Comparison of ENCODE assay signal across 8 mouse cellular contexts in genomic region chr11:98942555-98942922, GRCm38 (mm10). TPM values are rescaled to one million over a fixed set of nuclear protein-coding genes. Genes with fewer than 3 reads are reported as not detected.
DNase-seq lines count a peak whose midpoint lies in the region; ATAC-seq and TF ChIP-seq lines count a peak whose summit lies in the region.

No protein-coding gene starts in this region.

- H3K9me3 ChIP-seq in embryonic facial prominence, embryonic 15.5 days (replicated peaks): no peaks in the 10 kb centered on the region
- H3K9me3 ChIP-seq in intestine, postnatal 0 days (ENCODE audit: control insufficient read depth): no peaks in the 10 kb centered on the region

- DNase-seq in lung, adult 2 months: no peak
- DNase-seq in lung, postnatal 14 days: no peak
- no peak for DNase-seq in ovary, postnatal 10 days (ENCODE audit: low spot score)
- DNase-seq in thymus, postnatal 0 days (ENCODE audit: low spot score): no peak
- DNase-seq in left cerebral cortex, adult 9 months (ENCODE audit: low spot score in 2 of 2): no peak

- no peaks in the 10 kb centered on the region for H3K36me3 ChIP-seq in embryonic facial prominence, embryonic 15.5 days
- no peaks in the 10 kb centered on the region for H3K36me3 ChIP-seq in intestine, postnatal 0 days (ENCODE audit: control insufficient read depth, insufficient read depth)
- H3K36me3 ChIP-seq in small intestine, adult 2 months (ENCODE audit: control insufficient read depth, insufficient read depth, low read length): no peaks in the 10 kb centered on the region

- 4% methylated on average over 3 of the region's 3 CpGs for WGBS in lung, adult 2 months
- WGBS in embryonic facial prominence, embryonic 15.5 days: 41% methylated on average over 3 of the region's 3 CpGs
- WGBS in intestine, postnatal 0 days: 55% methylated on average over 3 of the region's 3 CpGs
- WGBS in small intestine, adult 2 months: 53% methylated on average over 3 of the region's 3 CpGs

- peak overlapping the region; percentile 80 for H3K4me2 ChIP-seq in embryonic facial prominence, embryonic 15.5 days (replicated peaks)
- H3K4me2 ChIP-seq in intestine, postnatal 0 days (replicated peaks; ENCODE audit: low read depth): peak overlapping the region; percentile 96

- H3K27me3 ChIP-seq in embryonic facial prominence, embryonic 15.5 days: no peaks in the 10 kb centered on the region
- no peaks in the 10 kb centered on the region for H3K27me3 ChIP-seq in intestine, postnatal 0 days (replicated peaks; ENCODE audit: control insufficient read depth, insufficient read depth, low read length)
- no peaks in the 10 kb centered on the region for H3K27me3 ChIP-seq in small intestine, adult 2 months (ENCODE audit: control insufficient read depth, insufficient read depth, low read length)

- H3K27ac ChIP-seq in embryonic facial prominence, embryonic 15.5 days (replicated peaks): peak overlapping the region; percentile 96
- H3K27ac ChIP-seq in intestine, postnatal 0 days (ENCODE audit: low read depth, low read length): peak overlapping the region; percentile 89
- H3K27ac ChIP-seq in small intestine, adult 2 months (ENCODE audit: insufficient read depth, low read depth, low read length): peak overlapping the region; percentile 87

- H3K4me1 ChIP-seq in lung, adult 2 months (ENCODE audit: control insufficient read depth, insufficient read depth, low read length): peaks cover 58% of the 10 kb centered on the region
- peaks cover 88% of the 10 kb centered on the region for H3K4me1 ChIP-seq in embryonic facial prominence, embryonic 15.5 days
- peaks cover 36% of the 10 kb centered on the region for H3K4me1 ChIP-seq in intestine, postnatal 0 days (replicated peaks; ENCODE audit: control insufficient read depth, insufficient read depth, low read length)
- peaks cover 62% of the 10 kb centered on the region for H3K4me1 ChIP-seq in small intestine, adult 2 months (ENCODE audit: control insufficient read depth, insufficient read depth, insufficient read length, low read length)

- H3K9ac ChIP-seq in embryonic facial prominence, embryonic 15.5 days: no peak overlapping the region
- peak overlapping the region; percentile 41; the same call in 1 of the 2 replicates for H3K9ac ChIP-seq in intestine, postnatal 0 days (ENCODE audit: low read depth, low read length)

- no peak for TF ChIP-seq CTCF in lung, adult 2 months (IDR thresholded peaks at IDR 0.05; ENCODE audit: insufficient read depth, low read length)
- no peak for TF ChIP-seq CTCF in intestine, postnatal 0 days (IDR thresholded peaks at IDR 0.05; ENCODE audit: low read depth)
- no peak for TF ChIP-seq CTCF in small intestine, adult 2 months (IDR thresholded peaks at IDR 0.05; ENCODE audit: extremely low read depth, insufficient read length, insufficient replicate concordance, low read depth, low read length)

- ATAC-seq in embryonic facial prominence, embryonic 15.5 days (ENCODE audit: insufficient number of reproducible peaks, low FRiP score, low TSS enrichment, low read depth): no peak
- no peak for ATAC-seq in intestine, postnatal 0 days

- TF ChIP-seq POLR2A in lung, adult 2 months (IDR thresholded peaks at IDR 0.05; ENCODE audit: borderline replicate concordance, extremely low read depth, low read depth, low read length): no peak
- TF ChIP-seq POLR2A in small intestine, adult 2 months (IDR thresholded peaks at IDR 0.05; ENCODE audit: low read depth, low read length): no peak

- peak overlapping the region; percentile 56 for H3K4me3 ChIP-seq in lung, adult 2 months (replicated peaks; ENCODE audit: extremely low read depth, low read depth, low read length)
- H3K4me3 ChIP-seq in embryonic facial prominence, embryonic 15.5 days (replicated peaks): peak overlapping the region; percentile 81; the same call in 1 of the 2 replicates
- H3K4me3 ChIP-seq in intestine, postnatal 0 days (ENCODE audit: low read depth, low read length): peak overlapping the region; percentile 30; the same call in 1 of the 2 replicates
- peak overlapping the region; percentile 95 for H3K4me3 ChIP-seq in small intestine, adult 2 months (ENCODE audit: low read depth, low read length)

RNA-seq across cellular contexts. Expression of gene Rara, which starts 14.9 kb away (rescaled TPM):
- polyA plus RNA-seq in lung, adult 2 months (2012; rRNA removed): 59.0 and 62.2 TPM in 2 replicates
- polyA plus RNA-seq in embryonic facial prominence, embryonic 15.5 days (2015; fragmentation: Nextera tagmentation; extraction: Ambion mirVana): 50.0 and 53.5 TPM in 2 replicates
- 22.2 and 22.4 TPM in 2 replicates for polyA plus RNA-seq in intestine, postnatal 0 days (2015; fragmentation: Nextera tagmentation; extraction: Ambion mirVana)
- 25.3 and 56.3 TPM in 2 replicates for polyA plus RNA-seq in small intestine, adult 2 months (2012; rRNA removed)
- polyA plus RNA-seq in thymus, postnatal 0 days (2015; fragmentation: Nextera tagmentation; extraction: Ambion mirVana): 40.4 and 41.0 TPM in 2 replicates

RNA-seq across cellular contexts. Expression of gene Cdc6, which starts 34.9 kb away (rescaled TPM):
- polyA plus RNA-seq in lung, adult 2 months (2012; rRNA removed): 0.16 and 0.25 TPM in 2 replicates
- 22.6 and 22.7 TPM in 2 replicates for polyA plus RNA-seq in embryonic facial prominence, embryonic 15.5 days (2015; fragmentation: Nextera tagmentation; extraction: Ambion mirVana)
- polyA plus RNA-seq in intestine, postnatal 0 days (2015; fragmentation: Nextera tagmentation; extraction: Ambion mirVana): 4.0 and 4.5 TPM in 2 replicates
- 0.37 and 0.65 TPM in 2 replicates for polyA plus RNA-seq in small intestine, adult 2 months (2012; rRNA removed)
- 40.6 and 53.2 TPM in 2 replicates for polyA plus RNA-seq in thymus, postnatal 0 days (2015; fragmentation: Nextera tagmentation; extraction: Ambion mirVana)

RNA-seq across cellular contexts. Expression of gene Gjd3, which starts 40.3 kb away (rescaled TPM):
- polyA plus RNA-seq in lung, adult 2 months (2012; rRNA removed): 0.29 and 0.40 TPM in 2 replicates
- 0.96 and 1.1 TPM in 2 replicates for polyA plus RNA-seq in embryonic facial prominence, embryonic 15.5 days (2015; fragmentation: Nextera tagmentation; extraction: Ambion mirVana)
- polyA plus RNA-seq in intestine, postnatal 0 days (2015; fragmentation: Nextera tagmentation; extraction: Ambion mirVana): 0.61 and 0.80 TPM in 2 replicates
- polyA plus RNA-seq in small intestine, adult 2 months (2012; rRNA removed): 3.6 and 5.8 TPM in 2 replicates
- 0.27 and 0.51 TPM in 2 replicates for polyA plus RNA-seq in thymus, postnatal 0 days (2015; fragmentation: Nextera tagmentation; extraction: Ambion mirVana)

Comparison
In these comparisons a context has a peak if more than half of its experiments do, and no peak if none do; other contexts are left out.
1. H3K4me3 ChIP-seq: peak in every context shown above with its lines; median percentile 95 in small intestine, adult 2 months; 81 in embryonic facial prominence, embryonic 15.5 days; 56 in lung, adult 2 months; 30 in intestine, postnatal 0 days.